ENCODE assay signal across 17 mouse cellular contexts in genomic region chr13:51676641-51677040, GRCm38 (mm10). TPM values are rescaled to one million over a fixed set of nuclear protein-coding genes. Genes with fewer than 3 reads are reported as not detected.
DNase-seq lines count a peak whose midpoint lies in the region; ATAC-seq and TF ChIP-seq lines count a peak whose summit lies in the region.
"Had no signal": no experiment of that assay in that cellular context is flagged by ENCODE, and none has a peak within 500 bp of the region (broad histone marks: within the 10 kb centered on the region; RNA-seq: fewer than 3 reads in every experiment).

No protein-coding gene starts in this region.

- no peak for TF ChIP-seq POLR2A in lung, adult 2 months (IDR thresholded peaks at IDR 0.05; ENCODE audit: borderline replicate concordance, extremely low read depth, low read depth, low read length)

- H3K27me3 ChIP-seq in lung, embryonic 14.5 days (ENCODE audit: insufficient read depth, low read length): no peaks in the 10 kb centered on the region
- H3K27me3 ChIP-seq in Patski: no peaks in the 10 kb centered on the region
- H3K27me3 ChIP-seq: embryonic facial prominence, embryonic 13.5 days; forebrain, embryonic 13.5 days; intestine, embryonic 15.5 days; midbrain, embryonic 12.5 days had no signal

- H3K4me3 ChIP-seq in lung, embryonic 14.5 days (ENCODE audit: low read depth, low read length): no peak overlapping the region
- no peak overlapping the region for H3K4me3 ChIP-seq in lung, adult 2 months (replicated peaks; ENCODE audit: extremely low read depth, low read depth, low read length)
- H3K4me3 ChIP-seq: embryonic facial prominence, embryonic 13.5 days; forebrain, embryonic 13.5 days; intestine, embryonic 15.5 days; midbrain, embryonic 12.5 days; myocyte had no signal

- in situ Hi-C loops in Patski (cut with MboI; ENCODE audit: low pct_unique_long_range_greater_than_20kb): no loop called here

- no peaks in the 10 kb centered on the region for H3K4me1 ChIP-seq in lung, embryonic 14.5 days (ENCODE audit: insufficient read depth)
- no peaks in the 10 kb centered on the region for H3K4me1 ChIP-seq in lung, adult 2 months (ENCODE audit: control insufficient read depth, insufficient read depth, low read length)
- H3K4me1 ChIP-seq: embryonic facial prominence, embryonic 13.5 days; forebrain, embryonic 13.5 days; intestine, embryonic 15.5 days; midbrain, embryonic 12.5 days had no signal

- peaks cover 86% of the 10 kb centered on the region for H3K36me3 ChIP-seq in lung, embryonic 14.5 days (ENCODE audit: insufficient read depth)

- WGBS in lung, embryonic 14.5 days: 59% methylated on average over 4 of the region's 4 CpGs
- 58% methylated on average over 4 of the region's 4 CpGs for WGBS in lung, adult 2 months

- peak; percentile 36 to 40 for DNase-seq in cerebellum, adult 18-20 months
- no peak for DNase-seq in cerebellum, adult 8-10 months
- DNase-seq in lung, embryonic 14.5 days: peak; percentile 16
- DNase-seq in lung, adult 2 months: no peak
- DNase-seq in Patski (ENCODE audit: low read depth, low spot score): peak; percentile 79
- no peak for DNase-seq in urinary bladder, postnatal 25 days (ENCODE audit: low spot score)
- DNase-seq in urinary bladder, postnatal 10 days (ENCODE audit: low spot score): no peak
- DNase-seq: adrenal gland, postnatal 36 days; right cerebral cortex, postnatal 25 days had no signal

- no peak overlapping the region for H3K9ac ChIP-seq in lung, embryonic 14.5 days
- H3K9ac ChIP-seq: embryonic facial prominence, embryonic 13.5 days; forebrain, embryonic 13.5 days; intestine, embryonic 15.5 days; midbrain, embryonic 12.5 days had no signal

- CTCF ChIA-PET in Patski (lab: Charles Lee): interaction anchor here (0.7 to 1.1 kb wide), 2 partner anchors 12 kb away, joined by 3 to 5 read pairs; no protein-coding TSS in a partner anchor

- POLR2A ChIA-PET in Patski (lab: Charles Lee): interaction anchor here (1.9 kb wide), 1 partner anchor 10 kb away, joined by 5 read pairs; no protein-coding TSS in a partner anchor

- TF ChIP-seq CTCF in lung, embryonic 14.5 days (IDR thresholded peaks at IDR 0.05; ENCODE audit: low read depth): no peak
- no peak for TF ChIP-seq CTCF in lung, adult 2 months (IDR thresholded peaks at IDR 0.05; ENCODE audit: insufficient read depth, low read length)
- TF ChIP-seq CTCF in Patski (IDR thresholded peaks at IDR 0.05): no peak

- no peak overlapping the region for H3K27ac ChIP-seq in lung, embryonic 14.5 days (ENCODE audit: low read depth)
- H3K27ac ChIP-seq: embryonic facial prominence, embryonic 13.5 days; forebrain, embryonic 13.5 days; intestine, embryonic 15.5 days; kidney, postnatal 0 days; midbrain, embryonic 12.5 days had no signal

- ATAC-seq in lung, embryonic 14.5 days (ENCODE audit: insufficient read depth): no peak
- ATAC-seq in Patski: peak; percentile 91
- ATAC-seq in megakaryocyte progenitor cell, adult 5-6 weeks (replicated peaks; ENCODE audit: poor library complexity): peak; percentile 24; the same call in 1 of the 2 replicates
- ATAC-seq: forebrain, embryonic 13.5 days; intestine, embryonic 15.5 days; lung, postnatal 0 days had no signal

- H3K9me3 ChIP-seq in lung, embryonic 14.5 days (ENCODE audit: low read depth, low read length): no peaks in the 10 kb centered on the region
- H3K9me3 ChIP-seq: embryonic facial prominence, embryonic 13.5 days; forebrain, embryonic 13.5 days; intestine, embryonic 15.5 days; midbrain, embryonic 12.5 days had no signal

- H3K4me2 ChIP-seq in lung, embryonic 14.5 days: no peak overlapping the region
- H3K4me2 ChIP-seq: embryonic facial prominence, embryonic 13.5 days; forebrain, embryonic 13.5 days; intestine, embryonic 15.5 days; midbrain, embryonic 12.5 days had no signal

RNA-seq across cellular contexts. Expression of gene Secisbp2, which starts 25.1 kb away (rescaled TPM):
- 26.1 and 31.3 TPM in 2 replicates for polyA plus RNA-seq in lung, embryonic 14.5 days (2014; fragmentation: Nextera tagmentation; extraction: Ambion mirVana)
- polyA plus RNA-seq in lung, adult 2 months (2012; rRNA removed): 18.1 and 21.3 TPM in 2 replicates
- 16.1 TPM for polyA plus RNA-seq in Patski (2021)
- total RNA-seq in megakaryocyte progenitor cell, adult 5-6 weeks (2015): 13.9 and 15.9 TPM in 2 replicates
- 24.6 and 25.0 TPM in 2 replicates for total RNA-seq in megakaryocyte progenitor cell, adult 5-6 weeks (2017)

RNA-seq across cellular contexts. Expression of gene Cks2, which starts 31.6 kb away (rescaled TPM):
- polyA plus RNA-seq in lung, embryonic 14.5 days (2014; fragmentation: Nextera tagmentation; extraction: Ambion mirVana): 426 and 436 TPM in 2 replicates
- polyA plus RNA-seq in lung, adult 2 months (2012; rRNA removed): 4.7 and 4.8 TPM in 2 replicates
- 84.0 TPM for polyA plus RNA-seq in Patski (2021)
- total RNA-seq in megakaryocyte progenitor cell, adult 5-6 weeks (2015): 499 and 603 TPM in 2 replicates
- total RNA-seq in megakaryocyte progenitor cell, adult 5-6 weeks (2017): 233 and 253 TPM in 2 replicates

Comparison
In these comparisons a context has a peak if more than half of its experiments do, and no peak if none do; other contexts are left out.
1. DNase-seq: peak in cerebellum, adult 18-20 months (2 of 2), lung, embryonic 14.5 days (single experiment) and Patski (single experiment); none in cerebellum, adult 8-10 months (single experiment), lung, adult 2 months (single experiment), urinary bladder, postnatal 25 days (single experiment) and urinary bladder, postnatal 10 days (single experiment).
2. RNA of gene Cks2, which starts 31.6 kb away (polyA plus RNA-seq): 426 to 436 TPM in lung, embryonic 14.5 days and 84.0 TPM in Patski (single experiment); 4.7 to 4.8 TPM in lung, adult 2 months; every median in the first group is over 10 times any median in the second.